Mouse (Mus musculus) testis, adult 2 months (tissue): ENCODE results near the gene Gm26558.

Source experiments
- CTCF ChIP-seq: fragments of 200-500 bp; IDR thresholded peaks from 2 replicates; pipeline ENCODE4 v1.5.1; 2012; ENCODE audit warnings: low read depth, mild to moderate bottlenecking, inconsistent platforms, low read length, moderate library complexity; ENCODE audit not compliant: control insufficient read depth, insufficient read depth, insufficient replicate concordance
- POLR2A ChIP-seq: fragments of 200-500 bp; IDR thresholded peaks from 2 replicates; pipeline ENCODE4 v1.6.1; 2012; ENCODE audit warnings: low read depth, mild to moderate bottlenecking, inconsistent platforms, low read length, moderate library complexity; ENCODE audit not compliant: control insufficient read depth

DNA sequence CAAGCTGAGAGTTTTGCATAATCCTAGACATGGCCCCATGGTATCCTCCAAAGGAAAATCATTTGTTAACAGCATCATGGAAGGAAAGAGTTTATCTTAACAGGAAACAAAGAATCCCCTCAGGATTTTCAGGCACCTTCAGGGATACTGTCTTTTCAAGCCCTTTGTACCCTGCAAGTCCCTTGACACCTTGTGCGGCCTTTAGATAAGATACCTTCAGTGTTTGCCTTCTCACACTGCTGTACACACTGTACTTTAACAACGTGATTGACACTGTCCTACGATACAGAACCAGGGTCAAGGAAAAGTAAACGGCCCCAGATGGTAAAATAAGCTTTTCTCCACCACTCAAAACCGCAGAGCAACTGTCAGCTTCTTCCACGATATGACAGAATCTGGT, 10.1 kb downstream of the Gm26558 start:
- TF ChIP-seq CTCF (no peak), POLR2A (no peak)
